Mouse (Mus musculus) ovary, postnatal 10 days (tissue): ENCODE results near the gene Dlgap4.
"Not testable (repeated sequence)": the region's sequence is repeated elsewhere in the genome, so short reads cannot be mapped to it uniquely, and the experiment has no call there.

ENCODE experiments used
- DNase-seq: peaks from one replicate; pipeline ENCODE4 v3.0.0; 2022; ENCODE audit warnings: low spot score

The Dlgap4 gene

GRCm38 (mm10) chr2:156776907-156777306, 163.4 kb downstream of the Dlgap4 start:
- no peak for DNase-seq

GRCm38 (mm10) chr2:156777326-156778004, 164.0 kb downstream of the Dlgap4 start:
- no peak for DNase-seq

GRCm38 (mm10) chr2:156778571-156778970, 165.1 kb downstream of the Dlgap4 start:
- no peak for DNase-seq

DNA sequence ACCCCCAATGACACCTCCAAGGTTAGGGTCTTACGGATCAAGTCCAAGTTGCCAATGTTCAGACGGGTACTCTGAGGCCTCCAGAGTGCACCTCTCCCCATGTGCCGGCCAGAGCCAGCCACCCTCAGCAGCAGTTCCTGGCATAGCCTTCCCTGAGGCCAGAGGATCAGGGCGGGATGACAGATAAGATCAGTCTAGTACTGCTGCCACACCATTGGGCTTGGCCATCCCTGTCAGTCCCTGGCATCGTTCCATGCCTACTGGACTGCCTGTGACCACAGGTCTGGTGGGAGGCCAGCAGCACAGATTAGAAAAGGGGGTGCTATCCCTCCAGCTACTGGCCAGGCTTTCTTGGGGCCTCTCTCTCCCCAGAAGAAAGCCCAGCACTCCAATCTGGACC, 165.5 kb downstream of the Dlgap4 start:
- DNase-seq = no peak

- no peak for DNase-seq
These were observed 166.0 kb downstream of the Dlgap4 start for GRCm38 (mm10) chr2:156779488-156779887.

DNA sequence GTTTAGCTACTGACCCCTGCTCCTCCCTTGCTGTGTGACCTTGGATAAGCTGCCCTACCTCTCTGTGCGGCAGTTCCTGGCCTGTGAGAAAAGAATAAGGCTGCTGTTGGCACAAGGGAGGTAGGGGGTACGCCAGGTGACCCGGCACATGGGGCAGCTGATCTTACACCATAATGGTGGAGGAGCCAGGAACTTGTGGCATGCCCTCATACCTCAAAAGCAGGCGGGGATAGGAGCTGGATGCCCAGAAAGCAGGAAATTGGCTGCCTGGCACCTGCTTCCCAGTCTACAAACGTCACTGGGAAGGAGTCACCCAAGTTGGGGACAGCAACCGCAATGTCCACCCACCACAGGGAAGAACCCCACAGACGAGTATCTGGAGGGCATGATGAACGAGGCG, 166.6 kb downstream of the Dlgap4 start:
- DNase-seq = no peak

- DNase-seq = no peak
These were observed 167.2 kb downstream of the Dlgap4 start for GRCm38 (mm10) chr2:156780752-156781151.

DNA sequence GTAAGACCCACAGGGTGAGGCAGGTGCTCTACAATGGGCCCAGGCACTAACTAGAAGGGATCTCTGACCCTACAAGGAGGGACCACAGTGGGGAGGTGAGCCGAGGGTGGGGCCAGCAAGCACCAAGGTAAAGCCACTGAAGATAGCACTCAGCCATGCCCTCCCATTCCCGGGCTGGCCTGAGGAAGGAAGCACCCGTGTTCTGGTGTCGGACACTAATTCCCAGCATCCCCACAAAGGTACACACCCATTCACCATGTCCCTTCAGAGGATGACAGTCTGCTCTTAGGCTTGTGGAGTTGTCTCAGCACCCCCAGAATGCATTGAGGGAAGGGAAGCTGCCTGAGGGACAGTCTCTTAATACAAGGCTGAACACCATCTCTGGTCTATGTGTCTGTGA, 167.8 kb downstream of the Dlgap4 start:
- DNase-seq = no peak

DNA sequence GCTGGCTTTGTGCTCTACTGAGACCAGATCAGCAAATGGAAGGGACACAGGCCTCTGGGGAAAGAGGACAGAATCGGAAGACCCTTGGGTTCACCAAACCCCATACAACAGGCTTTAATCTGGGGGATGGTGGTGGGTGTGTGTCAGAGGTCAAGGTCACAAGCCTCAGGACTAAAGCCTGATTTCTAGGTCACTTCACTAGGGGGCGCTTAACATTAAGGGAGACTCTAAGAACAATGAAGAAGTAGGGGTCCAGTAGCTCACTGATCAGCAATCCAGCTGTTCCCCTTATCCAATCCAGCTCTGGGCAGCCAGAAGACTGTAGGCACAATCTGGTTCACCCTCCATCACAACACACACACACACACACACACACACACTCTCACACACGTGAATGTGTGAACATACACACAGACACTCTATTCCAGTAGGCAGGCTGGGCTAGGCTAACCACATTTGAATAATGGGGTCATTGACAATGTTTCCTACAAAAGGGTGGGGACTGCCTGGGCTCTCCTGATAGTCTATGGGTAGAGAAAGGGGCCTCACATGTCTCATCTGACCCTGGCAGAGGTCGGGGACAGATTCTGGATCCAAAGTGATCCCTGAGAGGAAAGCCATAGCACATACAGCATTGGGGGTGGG, 168.5 kb downstream of the Dlgap4 start:
- no peak for DNase-seq

GRCm38 (mm10) chr2:156782481-156783348, 169.2 kb downstream of the Dlgap4 start:
- no peak for DNase-seq

GRCm38 (mm10) chr2:156783349-156783728, 169.8 kb downstream of the Dlgap4 start:
- DNase-seq = no peak

DNA sequence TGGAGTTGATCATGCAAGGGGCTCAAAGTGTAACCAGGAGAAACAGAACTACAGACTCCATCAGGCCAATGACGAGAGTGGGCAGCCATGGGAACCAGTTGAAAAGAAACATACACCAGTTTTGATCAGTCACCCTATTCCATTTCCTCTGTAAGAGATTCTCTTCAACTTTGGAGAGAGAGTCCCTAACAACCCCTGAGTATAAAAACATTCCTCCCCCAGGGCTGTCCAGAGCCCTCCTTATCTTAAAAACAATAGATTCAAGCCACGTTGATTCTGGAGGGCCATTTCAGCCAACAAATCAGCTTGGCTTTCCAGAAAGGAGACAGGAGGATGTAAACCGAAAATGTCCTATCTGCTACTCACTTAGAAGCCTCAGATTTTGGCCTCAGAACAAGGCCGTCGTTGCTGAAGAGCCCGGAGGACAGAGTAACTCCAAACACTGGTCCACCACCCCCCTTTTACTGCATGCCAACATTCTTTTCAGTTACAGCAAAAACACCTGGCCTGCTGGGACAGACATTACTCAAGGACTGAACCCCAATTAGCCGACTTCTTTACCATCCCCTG, 170.6 kb downstream of the Dlgap4 start:
- DNase-seq = no peak

DNA sequence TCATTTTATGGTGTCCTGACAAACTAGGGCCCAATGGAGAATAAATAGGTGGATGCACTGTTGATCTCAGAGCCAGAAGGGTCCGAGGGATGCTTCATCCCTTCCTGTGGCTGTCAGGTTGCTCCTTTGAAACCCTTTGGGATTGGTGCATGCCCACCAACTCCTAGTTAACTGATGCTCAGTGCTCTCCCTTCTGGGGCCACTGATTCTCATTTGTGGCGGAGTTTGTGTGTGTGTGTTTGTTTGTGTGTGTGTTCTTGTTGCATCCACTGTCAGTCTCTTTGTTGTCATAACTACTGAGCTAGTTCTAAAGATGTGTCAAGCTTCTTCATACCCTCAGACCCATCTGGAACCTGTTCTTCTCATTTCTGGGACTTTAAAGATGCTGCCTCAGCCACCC, 171.4 kb downstream of the Dlgap4 start:
- no peak for DNase-seq

DNA sequence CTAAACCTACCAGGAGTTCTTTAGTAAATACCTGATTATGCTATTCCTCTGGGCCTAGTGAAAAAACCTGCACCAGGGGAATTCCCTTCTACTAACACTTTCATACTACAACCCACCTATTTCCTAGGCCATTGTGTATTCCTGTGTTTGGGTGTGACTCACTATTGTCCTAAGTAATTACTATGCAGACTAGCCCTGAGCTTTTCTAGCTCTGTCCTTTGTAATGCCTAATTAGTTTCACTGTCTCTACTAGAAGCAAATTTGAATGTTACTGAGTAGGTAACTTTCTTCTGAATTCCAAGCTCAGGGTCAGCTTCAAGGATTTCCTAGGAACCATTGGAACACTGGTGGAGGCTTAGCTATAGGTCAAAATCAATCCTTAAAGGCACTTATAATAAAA, 172.9 kb downstream of the Dlgap4 start:
- not testable (repeated sequence) for DNase-seq

GRCm38 (mm10) chr2:156787090-156787775, 173.7 kb downstream of the Dlgap4 start:
- DNase-seq = no peak

GRCm38 (mm10) chr2:156787776-156788105, 174.2 kb downstream of the Dlgap4 start:
- DNase-seq = no peak

GRCm38 (mm10) chr2:156788836-156789235, 175.3 kb downstream of the Dlgap4 start:
- DNase-seq = no peak

DNA sequence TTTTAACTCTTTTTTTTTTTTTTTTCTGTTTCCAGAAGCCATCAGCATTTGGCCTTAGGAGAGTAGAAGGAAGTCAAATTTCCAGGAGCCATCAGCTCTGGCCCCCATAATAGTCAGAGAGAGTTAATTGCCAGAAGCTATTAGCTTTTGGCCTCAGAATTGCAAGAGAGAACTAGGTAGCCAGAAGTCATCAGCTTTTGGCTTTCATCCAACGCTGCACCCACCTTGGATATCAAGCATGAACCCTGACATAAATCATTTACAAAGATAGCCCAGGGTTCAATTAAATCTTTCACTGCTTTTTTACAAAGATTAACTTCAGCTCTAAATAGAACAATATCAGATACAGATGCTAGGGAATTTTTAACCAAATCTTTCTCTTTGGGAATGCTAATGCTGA, 185.0 kb downstream of the Dlgap4 start:
- no peak for DNase-seq

- no peak for DNase-seq
These were observed 187.5 kb downstream of the Dlgap4 start for GRCm38 (mm10) chr2:156801045-156801444.

DNA sequence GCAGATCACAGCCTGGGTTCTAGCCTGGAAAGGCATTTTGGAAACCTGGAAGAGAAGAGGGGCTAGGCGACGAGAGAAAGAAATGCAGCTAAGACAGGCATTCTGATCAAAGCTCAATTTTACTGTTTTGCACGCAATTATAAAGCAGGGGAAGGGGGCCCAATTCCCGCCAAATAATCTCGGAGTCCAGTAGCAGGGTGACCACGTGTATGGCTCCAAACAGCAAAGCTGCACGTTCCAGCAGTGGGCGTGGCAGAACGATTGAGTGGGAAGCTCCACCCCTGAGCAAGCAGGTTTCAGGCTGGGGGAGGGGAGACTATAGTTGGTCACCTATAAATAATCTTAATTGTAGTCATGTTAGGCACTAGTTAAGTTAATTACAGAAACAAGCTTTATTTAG, 188.6 kb downstream of the Dlgap4 start:
- not testable (repeated sequence) for DNase-seq

GRCm38 (mm10) chr2:156803698-156804372, 190.3 kb downstream of the Dlgap4 start:
- no peak for DNase-seq

DNA sequence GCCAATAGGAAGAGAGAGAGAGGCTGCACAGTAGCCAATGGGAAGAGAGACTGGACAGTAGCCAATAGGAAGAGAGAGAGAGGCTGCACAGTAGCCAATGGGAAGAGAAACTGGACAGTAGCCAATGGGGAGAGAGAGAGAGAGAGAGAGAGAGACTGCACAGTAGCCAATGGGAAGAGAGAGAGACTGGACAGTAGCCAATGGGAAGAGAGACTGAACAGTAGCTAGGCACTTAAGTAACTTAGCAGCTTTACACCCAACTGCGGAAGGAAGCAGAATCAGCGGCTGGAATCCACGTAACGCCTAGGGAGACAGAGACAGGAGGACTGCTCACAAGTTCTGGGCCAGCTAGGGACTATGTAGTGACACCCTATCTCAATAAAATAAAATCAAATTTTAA, 191.1 kb downstream of the Dlgap4 start:
- no peak for DNase-seq
